Mouse (Mus musculus) right cerebral cortex, adult 18-20 months (tissue): ENCODE measurements around the gene Gm3012.
"Not testable (repeated sequence)": the region's sequence is repeated elsewhere in the genome, so short reads cannot be mapped to it uniquely, and the experiment has no call there.

ENCODE experiments used
- DNase-seq: peaks from one replicate; pipeline ENCODE4 v3.0.0; 2022; ENCODE audit warnings: mixed read lengths

Gene Gm3012

GRCm38 (mm10) chr14:3634212-3634611 is at the start of gene Gm3012:
TSS of gene Gm3012 (plus strand) at chr14:3634512.
- DNase-seq, result not testable (repeated sequence)

- not testable (repeated sequence) for DNase-seq
Observed at GRCm38 (mm10) chr14:3651730-3652129, 17.4 kb downstream of the Gm3012 start, which contains the start of gene Gm3020. TSS of gene Gm3020 (plus strand) at chr14:3652030.

- not testable (repeated sequence) for DNase-seq
Observed at GRCm38 (mm10) chr14:3688483-3688882, 54.2 kb downstream of the Gm3012 start, which contains the start of gene Gm3043. TSS of gene Gm3043 (plus strand) at chr14:3688783.
